Mouse (Mus musculus) kidney, postnatal 10 days (tissue): ENCODE measurements at regions not wholly inside any gene's neighbourhood (a gene's known extent, or its start where the extent isn't known, plus 50 kb on each side); places are given as distances from the start of the nearest gene placed in this dataset.

Experiments used
- DNase-seq: peaks from one replicate; pipeline ENCODE4 v3.0.0; 2021; ENCODE audit warnings: mixed read lengths

- no peak for DNase-seq
These were observed 596.3 kb upstream of the Syt1 start for GRCm38 (mm10) chr10:109607121-109607520.

DNA sequence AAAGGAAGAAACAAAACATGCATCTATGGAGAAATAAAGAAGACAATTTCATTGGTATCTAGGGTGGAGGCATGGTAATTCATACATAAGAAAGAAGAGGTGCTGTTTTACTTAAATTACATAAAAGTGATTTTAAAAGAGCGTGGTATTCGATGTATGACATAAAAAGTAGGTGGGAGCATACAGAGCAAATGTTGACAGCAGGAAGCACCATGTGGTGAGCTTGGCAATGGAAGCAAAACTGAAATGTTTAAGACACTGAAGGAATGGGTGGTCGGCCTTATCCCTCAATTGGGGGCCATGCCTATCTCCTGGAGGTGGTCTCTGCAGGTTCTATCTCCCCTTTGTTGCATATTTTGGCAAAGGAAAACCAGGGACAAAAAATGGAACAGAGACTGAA, 592.5 kb upstream of the Syt1 start:
- DNase-seq: no peak

- no peak for DNase-seq
These were observed 587.8 kb upstream of the Syt1 start for GRCm38 (mm10) chr10:109598604-109599003.

- no peak for DNase-seq
These were observed 562.4 kb upstream of the Syt1 start for GRCm38 (mm10) chr10:109573200-109573599.

- DNase-seq: no peak
These were observed 559.0 kb upstream of the Syt1 start for GRCm38 (mm10) chr10:109569798-109570197.

GRCm38 (mm10) chr10:109566675-109567074, 555.9 kb upstream of the Syt1 start:
- no peak for DNase-seq

- no peak for DNase-seq
These were observed 550.9 kb upstream of the Syt1 start for GRCm38 (mm10) chr10:109561638-109562037.

- no peak for DNase-seq
These were observed 550.3 kb upstream of the Syt1 start for GRCm38 (mm10) chr10:109561094-109561493.

DNA sequence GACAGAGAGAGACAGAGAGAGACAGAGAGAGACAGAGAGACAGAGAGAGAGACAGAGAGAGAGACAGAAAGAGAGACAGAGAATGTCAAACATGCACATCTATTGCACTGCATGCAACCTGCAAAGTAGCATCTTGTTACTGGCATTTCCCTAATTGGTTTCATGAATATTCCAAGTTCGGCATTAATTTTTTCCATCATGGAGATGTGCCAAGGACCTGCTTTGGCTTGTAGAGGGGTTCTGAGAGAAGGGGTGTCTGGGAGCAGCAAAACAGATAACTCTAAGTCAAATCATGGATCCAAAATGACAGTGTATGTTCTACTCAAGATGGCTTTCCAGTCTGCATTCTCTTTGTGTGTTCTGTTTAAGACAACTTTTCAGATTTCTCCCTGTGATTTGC, 532.5 kb upstream of the Syt1 start:
- no peak for DNase-seq

GRCm38 (mm10) chr10:109540229-109540628, 529.4 kb upstream of the Syt1 start:
- DNase-seq: no peak

DNA sequence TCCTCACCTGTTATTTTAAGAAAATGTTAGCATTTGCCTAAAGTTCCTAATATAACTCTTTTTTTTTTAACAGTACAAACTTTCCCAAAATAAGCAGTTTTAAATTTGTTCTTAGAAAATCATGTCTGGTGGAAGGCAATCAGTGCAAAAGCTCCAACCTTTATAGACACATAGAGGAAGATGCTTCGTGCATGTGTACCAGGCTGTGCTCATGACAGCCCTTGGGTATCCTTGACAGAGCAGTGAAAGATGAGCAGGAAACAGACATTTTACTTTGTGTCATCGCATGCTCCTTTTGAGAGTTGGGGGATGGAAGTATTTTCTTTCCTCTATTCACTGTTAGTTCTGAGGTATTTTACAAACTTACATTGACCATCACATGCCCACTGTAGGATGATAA, 517.3 kb upstream of the Syt1 start:
- DNase-seq: no peak

GRCm38 (mm10) chr10:109521681-109522080, 510.9 kb upstream of the Syt1 start:
- no peak for DNase-seq

DNA sequence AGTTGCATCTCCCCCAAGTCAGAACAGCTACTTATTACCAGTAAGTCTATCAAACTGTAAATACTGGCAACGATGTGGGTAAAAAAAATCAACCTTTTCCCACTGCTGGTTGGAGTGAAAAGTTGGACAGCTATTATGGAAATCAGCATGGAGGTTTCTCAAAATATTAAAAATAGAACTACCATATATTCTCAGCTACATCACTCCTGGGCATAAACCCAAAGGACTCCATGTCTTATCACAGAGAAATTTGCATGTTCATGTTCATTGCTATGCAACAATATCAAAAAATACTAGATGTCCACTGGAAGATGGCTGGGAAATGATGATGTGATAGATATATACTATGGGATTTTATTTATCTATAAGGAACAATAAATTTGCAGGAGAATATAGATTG, 506.9 kb upstream of the Syt1 start:
- no peak for DNase-seq

DNA sequence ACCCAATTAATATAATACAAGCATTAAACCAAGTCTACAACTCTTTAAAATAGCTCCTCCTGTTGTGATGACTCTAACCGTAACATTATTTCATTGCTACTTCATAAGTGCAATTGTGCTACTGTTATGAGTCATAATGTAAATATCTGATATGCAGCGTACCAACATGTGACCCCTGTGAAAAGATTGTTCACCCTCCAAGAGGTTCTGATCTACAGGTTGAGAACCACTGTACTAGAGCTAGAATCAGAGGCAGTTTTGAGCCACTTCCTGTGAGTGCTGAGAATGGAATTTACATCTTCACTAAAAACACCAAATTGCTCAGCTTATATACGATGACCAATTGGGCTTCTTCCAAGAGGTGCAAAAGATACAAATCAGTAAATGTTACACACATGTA, 504.4 kb upstream of the Syt1 start:
- no peak for DNase-seq

DNA sequence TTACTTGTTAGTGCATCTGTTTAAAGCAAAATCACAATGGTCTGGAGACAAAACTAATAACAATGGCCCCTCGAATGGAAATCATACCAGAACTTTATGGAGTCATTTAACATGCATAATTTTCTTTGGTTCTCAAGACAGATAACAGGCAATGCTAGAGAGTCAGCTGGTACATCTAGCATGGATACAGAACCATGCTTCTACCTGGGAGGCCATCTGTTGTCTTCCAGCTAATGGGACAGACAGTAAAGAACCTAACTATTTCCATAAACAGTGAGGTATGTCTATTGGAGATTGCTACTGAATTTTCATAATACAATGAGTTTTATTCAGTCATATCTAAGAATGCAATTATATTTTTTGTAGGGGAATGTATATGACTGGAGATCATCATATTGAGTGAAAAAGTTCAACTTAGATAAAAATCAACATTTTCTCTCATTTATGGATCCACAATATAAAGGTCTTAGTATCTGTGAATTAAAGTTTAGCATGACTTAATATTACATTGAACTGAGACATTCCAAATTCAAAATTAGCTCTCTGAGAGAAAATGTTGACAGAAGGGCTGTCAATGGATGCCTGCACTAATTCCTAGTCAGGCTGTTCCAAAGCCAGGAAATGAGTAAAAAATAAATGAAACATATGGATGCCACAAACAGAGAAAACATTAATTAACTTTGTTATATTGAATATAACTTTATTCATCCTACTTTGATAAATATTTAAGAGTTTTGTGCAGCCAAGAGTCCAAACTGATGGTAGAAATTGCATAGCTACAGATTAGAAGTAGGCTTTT, 500.3 kb upstream of the Syt1 start:
- no peak for DNase-seq

GRCm38 (mm10) chr10:109508553-109508952, 497.8 kb upstream of the Syt1 start:
- no peak for DNase-seq

GRCm38 (mm10) chr10:109507228-109507627, 496.4 kb upstream of the Syt1 start:
- DNase-seq: no peak

- DNase-seq: peak; percentile 9
These were observed 493.9 kb upstream of the Syt1 start for GRCm38 (mm10) chr10:109504683-109505082.

DNA sequence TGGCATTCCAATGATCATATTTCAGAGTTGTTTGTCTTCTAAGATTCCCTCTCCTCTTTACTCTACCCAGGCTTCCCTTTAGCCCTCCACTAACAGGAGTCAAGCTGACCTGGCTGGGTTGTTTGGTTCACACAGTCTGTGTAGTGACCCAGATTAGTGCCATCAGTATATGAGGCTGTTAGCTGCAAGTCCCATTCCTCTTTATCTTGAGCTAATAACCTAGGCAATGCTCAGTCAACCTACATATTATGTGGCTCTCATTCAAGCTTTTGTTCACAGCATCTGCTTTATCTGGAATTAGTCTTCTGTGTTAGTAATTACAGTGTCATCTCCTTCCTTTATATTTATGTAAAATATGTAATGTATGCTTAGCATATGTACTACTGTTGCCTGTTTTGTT, 490.1 kb upstream of the Syt1 start:
- DNase-seq: no peak

DNA sequence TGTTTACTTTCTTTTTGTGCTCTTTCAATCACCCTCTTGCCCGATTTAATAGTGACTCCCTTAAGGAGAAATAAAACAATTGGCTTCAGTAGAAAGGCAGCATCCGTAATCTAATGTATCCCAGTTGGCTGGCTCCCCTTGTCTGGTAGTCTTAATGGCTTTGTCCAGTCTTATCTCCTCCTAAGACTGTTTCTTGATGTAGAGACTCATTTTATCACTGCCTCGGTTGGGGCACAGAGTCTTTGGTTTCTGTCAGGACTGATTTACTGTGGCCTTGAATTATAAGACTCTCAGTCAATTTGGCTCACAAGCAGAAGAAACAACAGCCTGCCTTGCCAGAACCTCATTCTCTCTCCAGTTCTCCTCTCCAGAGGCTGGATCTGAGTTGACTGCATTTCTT, 487.5 kb upstream of the Syt1 start:
- no peak for DNase-seq

GRCm38 (mm10) chr10:109496161-109496560, 485.4 kb upstream of the Syt1 start:
- DNase-seq: peak; percentile 35

GRCm38 (mm10) chr10:109490765-109491164, 480.0 kb upstream of the Syt1 start:
- no peak for DNase-seq

- no peak for DNase-seq
These were observed 477.2 kb upstream of the Syt1 start for GRCm38 (mm10) chr10:109488000-109488399.

- no peak for DNase-seq
These were observed 476.3 kb upstream of the Syt1 start for GRCm38 (mm10) chr10:109486917-109487604.

DNA sequence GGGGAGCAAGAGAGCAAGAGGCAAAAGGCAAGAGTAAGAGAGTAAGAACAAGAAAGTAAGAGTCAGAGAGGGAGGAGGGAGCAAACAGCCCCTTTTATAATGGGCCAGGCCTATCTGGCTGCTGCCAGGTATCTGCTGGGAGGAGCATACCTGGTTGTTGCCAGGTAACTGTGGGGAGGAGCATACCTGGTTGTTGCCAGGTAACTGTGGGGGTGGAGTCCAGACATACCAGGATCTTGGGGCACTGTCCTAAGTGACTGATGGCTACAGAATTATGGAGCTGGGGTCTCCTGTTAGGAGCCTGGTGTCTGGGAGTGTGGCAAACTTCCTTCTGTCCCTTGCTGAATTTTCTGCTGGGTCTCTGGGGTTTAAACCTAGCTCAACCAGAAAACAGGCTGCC, 469.8 kb upstream of the Syt1 start:
- DNase-seq: no peak
